ENCODE assay signal across 8 mouse cellular contexts in the genomic region with DNA sequence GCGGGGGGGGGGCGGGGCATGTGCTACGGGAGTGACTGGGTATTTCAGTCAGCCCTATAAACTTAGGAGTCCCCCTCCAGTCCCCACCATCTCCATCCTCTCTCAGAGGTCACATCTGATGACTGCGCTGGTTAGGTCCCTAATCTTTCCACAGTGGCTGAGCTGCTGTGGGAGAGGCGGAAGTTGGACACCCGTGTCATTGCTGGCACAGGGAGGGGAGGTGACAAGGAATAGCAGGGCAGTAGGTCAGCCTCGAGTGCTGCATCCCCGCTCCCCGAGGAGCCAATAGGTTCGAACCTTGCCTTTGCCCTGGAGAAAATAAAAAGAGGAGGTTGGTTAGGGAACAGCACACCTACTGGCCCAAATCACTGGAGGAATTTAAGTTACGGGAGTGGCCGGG. TPM values are rescaled to one million over a fixed set of nuclear protein-coding genes. Genes with fewer than 3 reads are reported as not detected.
DNase-seq lines count a peak whose midpoint lies in the region; ATAC-seq and TF ChIP-seq lines count a peak whose summit lies in the region.

No protein-coding gene starts in this region.

- no peak for TF ChIP-seq EP300 in liver, postnatal 0 days (IDR thresholded peaks at IDR 0.05; ENCODE audit: low read depth)

- no peak for DNase-seq in heart, postnatal 10 days
- no peak for DNase-seq in lung, postnatal 36 days
- DNase-seq in liver, postnatal 0 days, result no peak
- DNase-seq in cerebellum, adult 11 months, result no peak
- no peak for DNase-seq in cerebellum, adult 9-10 months

- H3K4me3 ChIP-seq in heart, embryonic 12.5 days, result peak overlapping the region; percentile 12
- H3K4me3 ChIP-seq in lung, embryonic 16.5 days (ENCODE audit: low read length), result peak overlapping the region; percentile 25; the same call in 1 of the 2 replicates
- H3K4me3 ChIP-seq in embryonic facial prominence, embryonic 15.5 days (replicated peaks), result peak overlapping the region; percentile 11; the same call in 1 of the 2 replicates
- H3K4me3 ChIP-seq in liver, postnatal 0 days (ENCODE audit: low read depth, low read length), result no peak overlapping the region

- no peaks in the 10 kb centered on the region for H3K36me3 ChIP-seq in heart, embryonic 12.5 days
- H3K36me3 ChIP-seq in lung, embryonic 16.5 days (ENCODE audit: control insufficient read depth, insufficient read depth, low read length), result no peaks in the 10 kb centered on the region
- no peaks in the 10 kb centered on the region for H3K36me3 ChIP-seq in embryonic facial prominence, embryonic 15.5 days
- H3K36me3 ChIP-seq in liver, postnatal 0 days (replicated peaks; ENCODE audit: insufficient read depth, low read length), result no peaks in the 10 kb centered on the region

- peak overlapping the region; percentile 30; the same call in 1 of the 2 replicates for H3K9ac ChIP-seq in heart, embryonic 12.5 days
- H3K9ac ChIP-seq in lung, embryonic 16.5 days (ENCODE audit: low read length), result peak overlapping the region; percentile 45
- no peak overlapping the region for H3K9ac ChIP-seq in embryonic facial prominence, embryonic 15.5 days
- no peak overlapping the region for H3K9ac ChIP-seq in liver, postnatal 0 days (replicated peaks)

- no peak for ATAC-seq in heart, embryonic 12.5 days (ENCODE audit: insufficient number of reproducible peaks, low FRiP score)
- ATAC-seq in lung, embryonic 16.5 days (ENCODE audit: low read depth), result no peak
- no peak for ATAC-seq in embryonic facial prominence, embryonic 15.5 days (ENCODE audit: insufficient number of reproducible peaks, low FRiP score, low TSS enrichment, low read depth)
- ATAC-seq in liver, postnatal 0 days, result no peak

- H3K27ac ChIP-seq in heart, embryonic 12.5 days (ENCODE audit: poor library complexity, severe bottlenecking), result 0 out of 2 replicates have a peak overlapping the region, but pooled peaks have one; percentile 24
- H3K27ac ChIP-seq in lung, embryonic 16.5 days (ENCODE audit: low read length), result peak overlapping the region; percentile 62
- no peak overlapping the region for H3K27ac ChIP-seq in embryonic facial prominence, embryonic 15.5 days (replicated peaks)
- H3K27ac ChIP-seq in liver, postnatal 0 days (ENCODE audit: low read depth), result peak overlapping the region; percentile 3

- 22% methylated on average over 12 of the region's 12 CpGs for WGBS in heart, embryonic 12.5 days
- 18% methylated on average over 12 of the region's 12 CpGs for WGBS in lung, embryonic 16.5 days
- 33% methylated on average over 12 of the region's 12 CpGs for WGBS in embryonic facial prominence, embryonic 15.5 days
- 37% methylated on average over 11 of the region's 12 CpGs for WGBS in liver, postnatal 0 days (ENCODE audit: insufficient replicate concordance)

- no peak for TF ChIP-seq CTCF in liver, postnatal 0 days (IDR thresholded peaks at IDR 0.05; ENCODE audit: low read depth)

- H3K4me1 ChIP-seq in heart, embryonic 12.5 days (replicated peaks), result peaks cover 22% of the 10 kb centered on the region
- H3K4me1 ChIP-seq in lung, embryonic 16.5 days (replicated peaks; ENCODE audit: control insufficient read depth, insufficient read depth, low read length), result peaks cover 8% of the 10 kb centered on the region
- H3K4me1 ChIP-seq in embryonic facial prominence, embryonic 15.5 days, result peaks cover 14% of the 10 kb centered on the region; the same call in 1 of the 2 replicates
- H3K4me1 ChIP-seq in liver, postnatal 0 days (ENCODE audit: insufficient read depth), result peaks cover 9% of the 10 kb centered on the region

- no peaks in the 10 kb centered on the region for H3K27me3 ChIP-seq in heart, embryonic 12.5 days (replicated peaks)
- H3K27me3 ChIP-seq in lung, embryonic 16.5 days (ENCODE audit: control insufficient read depth, insufficient read depth, low read depth, low read length), result no peaks in the 10 kb centered on the region
- no peaks in the 10 kb centered on the region for H3K27me3 ChIP-seq in embryonic facial prominence, embryonic 15.5 days
- no peaks in the 10 kb centered on the region for H3K27me3 ChIP-seq in liver, postnatal 0 days (ENCODE audit: insufficient read depth, low read length)

- H3K9me3 ChIP-seq in heart, embryonic 12.5 days (replicated peaks), result no peaks in the 10 kb centered on the region
- H3K9me3 ChIP-seq in lung, embryonic 16.5 days (ENCODE audit: control insufficient read depth, low read length), result no peaks in the 10 kb centered on the region
- no peaks in the 10 kb centered on the region for H3K9me3 ChIP-seq in embryonic facial prominence, embryonic 15.5 days (replicated peaks)
- H3K9me3 ChIP-seq in liver, postnatal 0 days (ENCODE audit: low read length), result no peaks in the 10 kb centered on the region

- intact Hi-C loops in heart, postnatal 10 days (cut with DNase I), result no loop called here

- peak overlapping the region; percentile 55 for H3K4me2 ChIP-seq in heart, embryonic 12.5 days
- H3K4me2 ChIP-seq in lung, embryonic 16.5 days (ENCODE audit: low read depth, low read length), result peak overlapping the region; percentile 45
- H3K4me2 ChIP-seq in embryonic facial prominence, embryonic 15.5 days (replicated peaks), result peak overlapping the region; percentile 24
- H3K4me2 ChIP-seq in liver, postnatal 0 days (ENCODE audit: low read depth, low read length), result peak overlapping the region; percentile 50

RNA-seq across cellular contexts. Expression of a gene that starts 14.8 kb away (rescaled TPM):
- 8.2 and 8.9 TPM in 2 replicates for polyA plus RNA-seq in heart, embryonic 12.5 days (2016; fragmentation: Nextera tagmentation; extraction: Ambion mirVana)
- 10 to 100 TPM; 35.4 to 37.8 TPM for total RNA-seq in heart, postnatal 10 days (2021)
- polyA plus RNA-seq in lung, embryonic 16.5 days (2015; fragmentation: Nextera tagmentation; extraction: Ambion mirVana), result 24.3 and 25.0 TPM in 2 replicates
- 5.9 and 6.2 TPM in 2 replicates for polyA plus RNA-seq in embryonic facial prominence, embryonic 15.5 days (2015; fragmentation: Nextera tagmentation; extraction: Ambion mirVana)
- polyA plus RNA-seq in liver, postnatal 0 days (2015; fragmentation: Nextera tagmentation; extraction: Ambion mirVana), result 5.9 and 6.2 TPM in 2 replicates

RNA-seq across cellular contexts. Expression of a gene that starts 17.5 kb away (rescaled TPM):
- polyA plus RNA-seq in heart, embryonic 12.5 days (2016; fragmentation: Nextera tagmentation; extraction: Ambion mirVana), result 31.1 and 32.2 TPM in 2 replicates
- 10 to 100 TPM; 24.4 to 28.3 TPM for total RNA-seq in heart, postnatal 10 days (2021)
- polyA plus RNA-seq in lung, embryonic 16.5 days (2015; fragmentation: Nextera tagmentation; extraction: Ambion mirVana), result 28.7 and 28.8 TPM in 2 replicates
- polyA plus RNA-seq in embryonic facial prominence, embryonic 15.5 days (2015; fragmentation: Nextera tagmentation; extraction: Ambion mirVana), result 27.6 and 28.5 TPM in 2 replicates
- polyA plus RNA-seq in liver, postnatal 0 days (2015; fragmentation: Nextera tagmentation; extraction: Ambion mirVana), result 4.0 and 4.6 TPM in 2 replicates

RNA-seq across cellular contexts. Expression of a gene that starts 25.1 kb away (rescaled TPM):
- 135 and 137 TPM in 2 replicates for polyA plus RNA-seq in heart, embryonic 12.5 days (2016; fragmentation: Nextera tagmentation; extraction: Ambion mirVana)
- total RNA-seq in heart, postnatal 10 days (2021), result 10 to 100 TPM; 55.3 to 57.5 TPM
- 171 and 189 TPM in 2 replicates for polyA plus RNA-seq in lung, embryonic 16.5 days (2015; fragmentation: Nextera tagmentation; extraction: Ambion mirVana)
- 182 and 183 TPM in 2 replicates for polyA plus RNA-seq in embryonic facial prominence, embryonic 15.5 days (2015; fragmentation: Nextera tagmentation; extraction: Ambion mirVana)
- 23.1 and 27.6 TPM in 2 replicates for polyA plus RNA-seq in liver, postnatal 0 days (2015; fragmentation: Nextera tagmentation; extraction: Ambion mirVana)

RNA-seq across cellular contexts. Expression of a gene that starts 40.0 kb away (rescaled TPM):
- polyA plus RNA-seq in heart, embryonic 12.5 days (2016; fragmentation: Nextera tagmentation; extraction: Ambion mirVana), result 72.9 and 75.3 TPM in 2 replicates
- total RNA-seq in heart, postnatal 10 days (2021), result 10 to 100 TPM; 55.9 to 62.7 TPM
- 86.4 and 88.5 TPM in 2 replicates for polyA plus RNA-seq in lung, embryonic 16.5 days (2015; fragmentation: Nextera tagmentation; extraction: Ambion mirVana)
- 95.4 and 104 TPM in 2 replicates for polyA plus RNA-seq in embryonic facial prominence, embryonic 15.5 days (2015; fragmentation: Nextera tagmentation; extraction: Ambion mirVana)
- 23.6 and 24.2 TPM in 2 replicates for polyA plus RNA-seq in liver, postnatal 0 days (2015; fragmentation: Nextera tagmentation; extraction: Ambion mirVana)

RNA-seq across cellular contexts. Expression of a gene that starts 58.4 kb away (rescaled TPM):
- 113 and 114 TPM in 2 replicates for polyA plus RNA-seq in heart, embryonic 12.5 days (2016; fragmentation: Nextera tagmentation; extraction: Ambion mirVana)
- 100 to 1,000 TPM; 126 to 128 TPM for total RNA-seq in heart, postnatal 10 days (2021)
- 118 and 125 TPM in 2 replicates for polyA plus RNA-seq in lung, embryonic 16.5 days (2015; fragmentation: Nextera tagmentation; extraction: Ambion mirVana)
- polyA plus RNA-seq in embryonic facial prominence, embryonic 15.5 days (2015; fragmentation: Nextera tagmentation; extraction: Ambion mirVana), result 155 and 159 TPM in 2 replicates
- polyA plus RNA-seq in liver, postnatal 0 days (2015; fragmentation: Nextera tagmentation; extraction: Ambion mirVana), result 39.9 and 42.9 TPM in 2 replicates

Comparison
In these comparisons a context has a peak if more than half of its experiments do, and no peak if none do; other contexts are left out.
1. H3K9ac ChIP-seq: peak in heart, embryonic 12.5 days (single experiment) and lung, embryonic 16.5 days (single experiment); none in embryonic facial prominence, embryonic 15.5 days (single experiment) and liver, postnatal 0 days (single experiment).
2. Peak in every context shown above with its lines, with median percentiles within 50 percentile points of each other: H3K4me2 ChIP-seq.